Mouse (Mus musculus) gastrocnemius, postnatal 10 days (tissue): Measurements from ENCODE around the gene Kprp. TPM values are rescaled to one million over a fixed set of nuclear protein-coding genes. Genes with fewer than 3 reads are reported as not detected.
"Not testable (repeated sequence)": the region's sequence is repeated elsewhere in the genome, so short reads cannot be mapped to it uniquely, and the experiment has no call there.

ENCODE experiments used
- DNase-seq: peaks from one replicate; pipeline ENCODE4 v3.0.0; 2021; ENCODE audit warnings: mixed read lengths
- long read RNA-seq, 2 experiments: library from polyadenylated mRNA; stranded (forward); transcript quantifications; one replicate each; pipeline ENCODE4 v2.0.0; 2021
- total RNA-seq, 2 experiments: library from RNA; stranded (reverse); gene quantifications; 2 replicates each; pipeline ENCODE4 v1.2.3; 2021

Kprp gene
- not detected for total RNA-seq
- long read RNA-seq, experiment 1 = 0 reads
- long read RNA-seq, experiment 2 = 0 reads

- no peak for DNase-seq
These were observed at the start of gene Kprp for GRCm38 (mm10) chr3:92827108-92827507. TSS of gene Kprp (minus strand) at chr3:92827247.

DNA sequence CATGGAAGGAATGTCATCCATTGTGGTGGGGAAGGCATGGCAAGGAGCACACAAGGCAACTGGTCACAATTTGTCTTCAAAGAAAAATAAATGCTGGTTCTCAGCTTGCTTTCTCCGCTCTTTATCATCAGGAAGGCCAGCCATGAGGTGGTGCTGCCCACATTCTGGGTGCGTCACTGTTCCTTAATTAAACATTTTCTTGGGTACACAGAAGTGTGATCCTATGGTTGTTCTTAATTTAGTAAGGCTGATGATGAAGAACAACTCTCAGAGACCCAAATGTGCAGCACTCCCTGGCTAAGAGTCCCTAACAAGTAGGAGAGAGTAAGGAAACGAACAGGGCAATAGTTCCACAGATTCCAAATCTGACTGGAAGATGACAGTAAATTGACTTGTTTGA is 47.1 kb upstream of the Kprp start:
- no peak for DNase-seq

GRCm38 (mm10) chr3:92870116-92870515 is 43.1 kb upstream of the Kprp start, which contains the start of gene 2310050C09Rik:
TSS of gene 2310050C09Rik (minus strand) at chr3:92870216.
- no peak for DNase-seq

DNA sequence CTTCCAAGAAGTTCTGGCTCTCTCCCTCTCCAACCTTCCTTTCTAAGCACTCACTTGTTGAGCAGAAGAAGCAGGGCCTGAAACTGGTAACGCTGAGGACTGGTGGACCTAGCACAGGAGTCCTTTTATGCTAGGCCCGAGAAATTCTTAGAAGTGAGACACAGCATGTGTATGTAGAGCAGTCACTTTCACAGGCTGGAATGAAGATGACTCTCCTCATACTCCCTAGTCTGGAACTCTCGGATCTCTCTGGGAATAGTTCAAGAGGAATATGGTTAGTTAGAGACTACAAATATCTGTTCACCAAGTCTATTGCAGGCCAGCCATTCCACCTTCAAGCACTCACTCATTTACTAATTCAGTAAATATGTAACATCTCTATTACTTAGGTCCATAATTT is 24.1 kb upstream of the Kprp start, which contains the start of gene Lce1l:
Gene Lce1l (minus strand): TSS at position 101 of the 400 bp plus-strand sequence.
- no peak for DNase-seq

GRCm38 (mm10) chr3:92825808-92826207 is 1.2 kb downstream of the Kprp start:
- no peak for DNase-seq

DNA sequence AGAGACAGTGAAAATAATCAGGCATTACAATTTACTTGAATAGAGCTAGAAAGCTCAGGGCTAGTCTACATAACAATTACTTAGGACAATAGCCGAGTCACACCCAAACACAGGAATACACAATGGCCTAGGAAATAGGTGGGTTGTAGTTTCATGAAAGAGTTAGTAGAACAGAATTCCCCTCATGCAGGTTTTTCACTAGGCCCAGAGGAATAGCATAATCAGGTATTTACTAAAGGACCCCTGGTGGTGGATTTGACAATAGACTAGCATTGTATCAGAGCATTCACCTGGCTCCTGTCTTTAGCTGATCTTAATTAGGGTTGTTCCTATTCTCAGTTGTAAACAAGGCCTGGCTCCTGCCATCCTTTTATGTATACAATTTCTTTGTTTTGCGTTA is 11.0 kb downstream of the Kprp start:
- DNase-seq = not testable (repeated sequence)

- no peak for DNase-seq
These were observed 11.5 kb downstream of the Kprp start for GRCm38 (mm10) chr3:92815581-92815980.

DNA sequence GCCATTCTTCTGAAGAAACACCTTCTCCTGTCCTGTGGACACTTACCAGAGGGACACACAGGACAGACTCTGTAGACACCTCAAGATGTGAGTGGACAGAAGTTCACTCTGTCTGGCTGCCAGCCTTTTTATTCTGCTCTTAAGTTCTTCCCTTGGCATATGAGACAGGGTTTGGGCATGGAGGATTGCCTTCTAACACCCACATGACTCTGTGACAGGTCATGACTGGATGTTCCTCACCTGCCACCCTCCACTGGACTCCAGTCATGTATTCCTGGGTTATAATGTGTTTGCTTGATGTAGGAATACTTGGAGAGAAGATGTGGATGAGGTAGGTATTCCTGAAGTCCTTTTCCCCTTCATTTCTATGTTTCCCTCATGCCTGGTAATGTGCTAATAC is 19.3 kb downstream of the Kprp start, which contains the start of gene Lce1k:
Gene Lce1k (minus strand): TSS at position 101 of the 400 bp plus-strand sequence.
- DNase-seq = no peak

DNA sequence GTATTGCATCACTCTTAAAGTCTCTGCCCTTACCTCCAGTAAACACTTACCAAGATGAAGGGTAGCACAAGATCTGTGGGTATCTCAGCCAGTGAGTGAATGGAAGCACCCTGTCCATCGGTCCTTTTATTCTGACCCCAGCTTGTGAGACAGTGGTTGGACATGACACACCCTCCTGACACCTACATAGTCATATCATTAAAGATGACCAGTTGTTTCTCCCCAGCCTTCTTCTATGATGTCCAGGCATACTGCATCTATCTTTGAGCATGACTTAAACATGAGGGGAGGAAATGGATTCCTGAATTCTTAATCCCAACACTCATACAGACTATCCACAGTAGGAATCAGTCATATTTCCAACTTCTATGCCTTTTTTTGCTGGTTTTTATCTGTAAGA is 36.6 kb downstream of the Kprp start, which contains the start of gene Lce1j:
Gene Lce1j (minus strand): TSS at position 101 of the 400 bp plus-strand sequence.
- DNase-seq = no peak

DNA sequence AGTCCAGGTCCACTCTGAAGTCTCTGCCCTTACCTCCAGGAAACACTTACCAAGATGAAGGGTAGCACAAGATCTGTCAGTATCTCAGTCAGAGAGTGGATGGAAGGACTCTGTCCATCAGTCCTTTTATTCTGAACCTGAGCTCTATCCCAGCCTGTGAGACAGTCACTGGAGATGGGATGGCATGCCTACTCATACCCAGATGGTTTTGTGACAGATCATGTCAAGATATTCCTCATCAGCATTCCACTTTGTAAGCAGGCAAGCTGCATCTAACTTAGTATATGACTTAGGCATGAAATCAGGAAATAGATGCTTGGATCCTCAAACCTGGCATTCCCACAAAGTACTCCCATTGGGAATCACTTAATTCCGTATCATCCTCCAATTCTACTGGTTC is 48.2 kb downstream of the Kprp start, which contains the start of gene Lce1i:
Gene Lce1i (minus strand): TSS at position 101 of the 400 bp plus-strand sequence.
- no peak for DNase-seq

Other genes starting within 250 kb of the Kprp start
- gene Smcp, start 238.2 kb downstream of the Kprp start, total RNA-seq = not detected
- not detected for gene 2210017I01Rik, start 219.8 kb downstream of the Kprp start, total RNA-seq
- gene Lce6a, start 205.6 kb downstream of the Kprp start, total RNA-seq = not detected
- not detected for gene Lce1a1, start 178.9 kb downstream of the Kprp start, total RNA-seq
- gene Lce1b, start 170.3 kb downstream of the Kprp start, total RNA-seq = not detected
- not detected for gene Lce1a2, start 156.9 kb downstream of the Kprp start, total RNA-seq
- gene Lce1c, start 148.0 kb downstream of the Kprp start, total RNA-seq = not detected
- not detected for gene Lce1d, start 140.0 kb downstream of the Kprp start, total RNA-seq
- not detected for gene Lce1e, start 118.2 kb downstream of the Kprp start, total RNA-seq
- gene Lce1f, start 106.9 kb downstream of the Kprp start, total RNA-seq = not detected
- gene Gm38119, start 88.2 kb downstream of the Kprp start, total RNA-seq = not detected
- not detected for gene Lce1g, start 74.9 kb downstream of the Kprp start, total RNA-seq
- not detected for gene Lce1h, start 62.2 kb downstream of the Kprp start, total RNA-seq
- gene Lce1i, start 48.3 kb downstream of the Kprp start, total RNA-seq = not detected
- not detected for gene Lce1j, start 36.7 kb downstream of the Kprp start, total RNA-seq
- gene Lce1k, start 19.4 kb downstream of the Kprp start, total RNA-seq = not detected
- gene Lce1l, start 24.0 kb upstream of the Kprp start, total RNA-seq = not detected
- not detected for gene 2310050C09Rik, start 43.0 kb upstream of the Kprp start, total RNA-seq
- gene Lce3a, start 99.0 kb upstream of the Kprp start, total RNA-seq = not detected
- gene Lce3b, start 105.7 kb upstream of the Kprp start, total RNA-seq = not detected
- gene Lce3c, start 117.2 kb upstream of the Kprp start, total RNA-seq = not detected
- not detected for gene Lce3d, start 130.1 kb upstream of the Kprp start, total RNA-seq
- gene Lce3e, start 139.8 kb upstream of the Kprp start, total RNA-seq = not detected
- not detected for gene Lce3f, start 165.0 kb upstream of the Kprp start, total RNA-seq
- not detected for gene Crct1, start 188.4 kb upstream of the Kprp start, total RNA-seq
- not detected for gene Lce1m, start 191.8 kb upstream of the Kprp start, total RNA-seq
- not detected for gene Gm4858, start 241.6 kb upstream of the Kprp start, total RNA-seq